Mouse (Mus musculus) thymus, adult 2 months (tissue): Measurements from ENCODE around the gene Wdsub1. TPM values are rescaled to one million over a fixed set of nuclear protein-coding genes. Genes with fewer than 3 reads are reported as not detected.

ENCODE experiments used
- DNase-seq: peaks from one replicate; pipeline ENCODE4 v3.0.0; 2021
- H3K27ac ChIP-seq: fragments of 200-500 bp; 2 replicates; pipeline ENCODE4 v1.5.1; 2012; ENCODE audit warnings: low read length, control low read depth; ENCODE audit not compliant: control insufficient read depth, insufficient read depth
- H3K27me3 ChIP-seq: fragments of 200-500 bp; 2 replicates; pipeline ENCODE4 v1.6.1; 2012; ENCODE audit warnings: mild to moderate bottlenecking, low read length, moderate library complexity, mixed read lengths; ENCODE audit not compliant: control insufficient read depth, insufficient read depth
- H3K36me3 ChIP-seq: fragments of 200-500 bp; 2 replicates; pipeline ENCODE4 v1.6.1; 2012; ENCODE audit warnings: mild to moderate bottlenecking, low read length, moderate library complexity; ENCODE audit not compliant: control insufficient read depth, insufficient read depth
- H3K4me1 ChIP-seq: fragments of 200-500 bp; replicated peaks from 2 replicates; pipeline ENCODE4 v1.6.1; 2012; ENCODE audit warnings: low read length; ENCODE audit not compliant: control insufficient read depth, insufficient read depth
- H3K4me3 ChIP-seq: fragments of 200-500 bp; 2 replicates; pipeline ENCODE4 v1.5.1; 2012; ENCODE audit warnings: mild to moderate bottlenecking, low read length, control low read depth, moderate library complexity; ENCODE audit not compliant: control insufficient read depth, insufficient read depth
- CTCF ChIP-seq: fragments of 200-500 bp; IDR thresholded peaks from 2 replicates; pipeline ENCODE4 v1.5.1; 2012; ENCODE audit warnings: mild to moderate bottlenecking, control low read depth, low read length, moderate library complexity, borderline replicate concordance; ENCODE audit not compliant: control insufficient read depth, poor library complexity, insufficient read depth; ENCODE audit errors: extremely low read depth
- POLR2A ChIP-seq: fragments of 200-500 bp; IDR thresholded peaks from 2 replicates; pipeline ENCODE4 v1.6.1; 2012; ENCODE audit warnings: mild to moderate bottlenecking, low read length, control low read depth, moderate library complexity; ENCODE audit not compliant: control insufficient read depth, poor library complexity, insufficient read depth; ENCODE audit errors: extremely low read depth
- WGBS: fragments of 180-500 bp; shearing (Covaris S2); methylation state at CpG from one replicate; pipeline ENCODE4 v1.1.7; 2018; 5-methylcytosine and 5-hydroxymethylcytosine counted together
- polyA plus RNA-seq: library from polyadenylated mRNA; depleted of rRNA; stranded (reverse); fragments of >200 nt; gene quantifications from 2 replicates; pipeline ENCODE4 v1.2.3, GENCODE M21; 2012

Wdsub1 gene
- polyA plus RNA-seq, 1 experiment: 46.8 TPM

DNA sequence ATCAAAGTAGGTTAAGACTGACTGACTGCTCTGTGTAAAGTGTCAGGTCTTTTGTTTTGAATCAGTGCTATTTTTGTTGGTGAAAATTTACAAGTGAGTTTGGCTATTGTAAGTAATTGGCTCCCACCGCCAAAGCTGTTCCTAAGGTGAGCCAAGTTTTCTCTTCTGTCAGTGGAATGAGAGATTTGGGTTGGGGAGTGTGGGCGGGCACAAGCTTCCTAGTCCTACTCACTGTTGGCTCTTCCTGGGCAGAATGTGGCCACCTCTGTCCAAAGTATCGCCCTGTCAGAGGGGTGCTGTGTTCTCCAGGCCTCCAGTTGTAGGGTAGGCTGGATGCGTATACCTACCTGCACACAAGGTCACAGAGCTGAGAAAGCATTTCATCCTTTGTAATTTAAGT, 57.0 kb downstream of the Wdsub1 start:
- no peak for DNase-seq
- 91% methylated on average over 4 of the region's 4 CpGs for WGBS
- Histone ChIP-seq H3K27ac (no peak overlapping the region), H3K27me3 (no peaks in the 10 kb centered on the region), H3K36me3 (no peaks in the 10 kb centered on the region), H3K4me3 (no peak overlapping the region), H3K4me1 (peaks cover 32% of the 10 kb centered on the region)
- TF ChIP-seq POLR2A (no peak), CTCF (no peak)

DNA sequence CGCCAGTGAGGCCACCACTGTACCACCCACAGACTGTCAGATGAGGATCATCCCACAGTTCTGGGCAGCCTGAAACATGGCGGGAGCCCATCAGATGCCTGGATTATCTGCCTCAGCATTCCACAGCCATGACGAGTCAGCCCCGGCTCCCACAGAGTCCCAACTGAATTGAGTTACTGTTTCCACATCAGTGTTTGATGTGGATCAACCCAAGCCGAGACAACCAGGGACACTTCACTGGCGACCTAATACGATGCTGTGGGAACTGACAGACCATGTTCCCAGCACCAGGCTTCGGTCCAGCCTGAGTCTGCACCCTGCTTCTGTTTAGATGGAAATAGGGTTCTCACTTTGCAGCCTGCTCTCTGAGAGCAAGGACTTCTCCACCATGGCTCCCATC, 58.1 kb downstream of the Wdsub1 start:
- TF ChIP-seq CTCF (no peak), POLR2A (no peak)
- DNase-seq: no peak
- no peak overlapping the region for H3K4me3 ChIP-seq
- no peaks in the 10 kb centered on the region for H3K27me3 ChIP-seq
- H3K36me3 ChIP-seq: no peaks in the 10 kb centered on the region
- H3K4me1 ChIP-seq: peaks cover 21% of the 10 kb centered on the region
- WGBS: 89% methylated on average over 8 of the region's 8 CpGs
- no peak overlapping the region for H3K27ac ChIP-seq

DNA sequence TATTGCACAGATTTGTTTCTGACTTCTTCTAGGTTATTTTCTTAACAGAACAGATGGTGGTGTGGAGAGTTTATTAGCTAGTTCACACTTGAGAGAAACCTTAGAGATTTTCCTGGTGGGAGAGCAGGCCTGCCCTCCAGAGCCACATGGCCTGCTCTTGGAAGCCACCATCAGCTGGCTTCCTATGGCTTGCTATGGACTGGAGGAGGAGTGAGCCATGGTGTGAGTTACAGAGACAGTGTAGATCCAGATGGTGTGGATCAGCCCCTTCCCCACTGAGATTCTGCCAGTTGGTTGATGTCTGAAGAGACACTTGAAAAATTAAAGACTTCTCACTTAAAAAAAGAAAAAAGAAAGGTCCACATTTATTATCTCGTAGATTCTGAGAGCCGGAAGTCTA, 61.3 kb downstream of the Wdsub1 start:
- Histone ChIP-seq H3K27me3 (no peaks in the 10 kb centered on the region), H3K4me1 (peaks cover 3% of the 10 kb centered on the region), H3K27ac (no peak overlapping the region), H3K4me3 (no peak overlapping the region), H3K36me3 (no peaks in the 10 kb centered on the region)
- 98% methylated on average over 2 of the region's 2 CpGs for WGBS
- TF ChIP-seq POLR2A: no peak
- TF ChIP-seq CTCF: no peak
- no peak for DNase-seq

DNA sequence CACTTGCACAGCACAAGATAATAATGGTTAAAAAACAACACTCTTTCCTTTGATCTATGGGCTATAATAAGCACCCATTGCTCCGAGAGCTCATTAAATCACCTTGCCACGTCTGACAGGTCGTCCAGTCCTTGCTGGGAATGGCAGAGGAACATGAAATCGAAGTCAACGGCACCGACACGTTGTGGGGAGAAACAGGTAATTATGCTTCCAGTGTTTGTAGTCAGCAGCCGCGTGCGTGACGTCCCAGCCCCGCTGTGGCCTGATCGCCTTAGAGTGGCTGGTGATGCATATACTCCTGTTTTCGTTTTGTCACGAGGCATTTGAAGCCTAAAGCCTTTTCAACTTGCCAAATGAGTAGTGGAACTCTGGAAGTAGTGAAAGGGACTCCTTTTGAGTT, 62.3 kb downstream of the Wdsub1 start:
- Histone ChIP-seq H3K27ac (no peak overlapping the region), H3K36me3 (no peaks in the 10 kb centered on the region), H3K27me3 (no peaks in the 10 kb centered on the region), H3K4me1 (peaks cover 3% of the 10 kb centered on the region), H3K4me3 (no peak overlapping the region)
- TF ChIP-seq CTCF: no peak
- no peak for TF ChIP-seq POLR2A
- DNase-seq: no peak
- WGBS: 94% methylated on average over 15 of the region's 15 CpGs

DNA sequence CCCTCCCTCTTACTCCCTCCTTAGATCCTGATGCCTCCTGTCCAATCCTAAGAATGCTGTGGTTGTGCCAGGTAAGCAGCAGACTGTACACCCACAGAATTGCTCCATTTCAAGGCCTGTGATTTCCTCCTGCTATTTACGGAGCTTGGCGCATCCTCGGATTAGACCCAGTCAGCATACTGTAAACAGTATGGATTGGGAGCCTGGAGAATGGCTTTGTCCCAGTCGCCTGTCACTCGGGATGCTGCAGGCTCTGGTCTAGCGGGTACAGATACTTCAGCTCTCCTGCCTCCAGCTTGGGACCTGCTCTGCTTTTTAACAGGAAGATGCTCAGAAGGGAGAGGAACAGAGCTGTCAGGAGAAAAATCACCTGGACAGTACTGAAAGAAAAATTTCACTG, 63.0 kb downstream of the Wdsub1 start:
- no peaks in the 10 kb centered on the region for H3K36me3 ChIP-seq
- no peaks in the 10 kb centered on the region for H3K27me3 ChIP-seq
- H3K4me3 ChIP-seq: no peak overlapping the region
- DNase-seq: no peak
- H3K4me1 ChIP-seq: peaks cover 3% of the 10 kb centered on the region
- no peak overlapping the region for H3K27ac ChIP-seq
- no peak for TF ChIP-seq POLR2A
- TF ChIP-seq CTCF: no peak
- 98% methylated on average over 6 of the region's 6 CpGs for WGBS

DNA sequence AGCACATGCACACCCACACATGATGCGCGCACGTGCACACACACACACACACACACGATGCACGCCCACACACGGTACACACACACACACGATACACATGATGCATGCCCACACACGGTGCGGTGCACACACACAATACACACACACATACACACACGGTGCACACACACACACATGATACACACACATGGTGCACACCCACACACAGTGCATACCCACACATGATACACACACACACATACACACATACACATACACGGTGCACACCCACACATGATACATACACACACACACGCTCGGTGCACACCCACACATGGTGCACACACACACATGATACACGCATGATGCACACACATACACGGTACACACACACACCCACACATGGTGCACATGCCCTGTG, 63.7 kb downstream of the Wdsub1 start:
- Histone ChIP-seq H3K4me3 (no peak overlapping the region), H3K36me3 (no peaks in the 10 kb centered on the region), H3K27me3 (no peaks in the 10 kb centered on the region), H3K27ac (no peak overlapping the region), H3K4me1 (peaks cover 3% of the 10 kb centered on the region; the same call in 1 of the 2 replicates)
- DNase-seq: no peak
- WGBS: 98% methylated on average over 15 of the region's 15 CpGs
- TF ChIP-seq CTCF: no peak
- no peak for TF ChIP-seq POLR2A

DNA sequence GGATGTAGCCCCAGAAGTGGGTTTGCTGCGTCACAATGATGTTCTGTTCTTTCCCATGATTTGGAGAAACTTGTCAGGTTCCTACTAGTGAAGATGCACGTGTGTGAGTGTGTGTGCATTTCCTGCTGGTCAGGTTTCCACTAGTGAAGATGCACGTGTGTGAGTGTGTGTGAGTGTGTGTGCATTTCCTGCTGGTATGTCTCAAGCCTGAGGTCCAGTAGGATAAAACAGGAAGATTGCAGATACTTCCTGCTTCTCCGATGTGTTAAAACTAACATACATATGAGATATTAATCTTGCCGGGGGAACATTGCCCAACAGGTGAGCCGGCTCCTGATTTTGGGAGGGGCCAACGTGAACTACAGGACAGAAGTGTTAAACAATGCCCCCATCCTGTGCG, 67.4 kb downstream of the Wdsub1 start:
- H3K27ac ChIP-seq: no peak overlapping the region
- H3K27me3 ChIP-seq: no peaks in the 10 kb centered on the region
- H3K4me3 ChIP-seq: no peak overlapping the region
- no peak for DNase-seq
- no peak for TF ChIP-seq CTCF
- no peak for TF ChIP-seq POLR2A
- no peaks in the 10 kb centered on the region for H3K36me3 ChIP-seq
- 88% methylated on average over 8 of the region's 8 CpGs for WGBS
- no peaks in the 10 kb centered on the region for H3K4me1 ChIP-seq
